Mouse (Mus musculus): ENCODE data around the gene Scyl3. TPM values are rescaled to one million over a fixed set of nuclear protein-coding genes. Genes with fewer than 3 reads are reported as not detected.

The Scyl3 gene
- 6.8 and 8.1 TPM in 2 replicates for polyA plus RNA-seq (2012; ENCODE audit: low replicate concordance)

GRCm38 (mm10) chr1:163928846-163929245 lies at the start of gene Scyl3:
Gene Scyl3 (plus strand): TSS chr1:163929100.

GRCm38 (mm10) chr1:163994721-163995608 lies 66.1 kb downstream of the Scyl3 start, which contains the start of the genes BC055324 and Mettl18:
Gene BC055324 (minus strand): TSS chr1:163994796.
Gene Mettl18 (plus strand): TSS chr1:163994889.

Other genes starting within 250 kb of the Scyl3 start
- not detected in 2 replicates for gene Mettl11b, start 203.9 kb upstream of the Scyl3 start, polyA plus RNA-seq (2012; ENCODE audit: low replicate concordance)
- gene Kifap3, start 149.5 kb upstream of the Scyl3 start, polyA plus RNA-seq (2012; ENCODE audit: low replicate concordance) = 0.40 and 1.4 TPM in 2 replicates
- gene BC055324, start 65.7 kb downstream of the Scyl3 start, polyA plus RNA-seq (2012; ENCODE audit: low replicate concordance) = 0.55 and 1.1 TPM in 2 replicates
- gene Mettl18, start 65.8 kb downstream of the Scyl3 start, polyA plus RNA-seq (2012; ENCODE audit: low replicate concordance) = 0.25 and 0.61 TPM in 2 replicates
- 0.03 TPM in 1 of 2 replicates, not detected in the other for gene Sele, start 119.1 kb downstream of the Scyl3 start, polyA plus RNA-seq (2012; ENCODE audit: low replicate concordance)
- gene Sell, start 132.9 kb downstream of the Scyl3 start, polyA plus RNA-seq (2012; ENCODE audit: low replicate concordance) = 42.7 and 130 TPM in 2 replicates
- 0.59 and 0.88 TPM in 2 replicates for gene Selp, start 186.2 kb downstream of the Scyl3 start, polyA plus RNA-seq (2012; ENCODE audit: low replicate concordance)
- gene F5, start 222.7 kb downstream of the Scyl3 start, polyA plus RNA-seq (2012; ENCODE audit: low replicate concordance) = 0.75 and 0.79 TPM in 2 replicates

Measured in hematopoietic multipotent progenitor cell, adult 10-12 weeks (in vitro differentiated cells).